In the genomic region with DNA sequence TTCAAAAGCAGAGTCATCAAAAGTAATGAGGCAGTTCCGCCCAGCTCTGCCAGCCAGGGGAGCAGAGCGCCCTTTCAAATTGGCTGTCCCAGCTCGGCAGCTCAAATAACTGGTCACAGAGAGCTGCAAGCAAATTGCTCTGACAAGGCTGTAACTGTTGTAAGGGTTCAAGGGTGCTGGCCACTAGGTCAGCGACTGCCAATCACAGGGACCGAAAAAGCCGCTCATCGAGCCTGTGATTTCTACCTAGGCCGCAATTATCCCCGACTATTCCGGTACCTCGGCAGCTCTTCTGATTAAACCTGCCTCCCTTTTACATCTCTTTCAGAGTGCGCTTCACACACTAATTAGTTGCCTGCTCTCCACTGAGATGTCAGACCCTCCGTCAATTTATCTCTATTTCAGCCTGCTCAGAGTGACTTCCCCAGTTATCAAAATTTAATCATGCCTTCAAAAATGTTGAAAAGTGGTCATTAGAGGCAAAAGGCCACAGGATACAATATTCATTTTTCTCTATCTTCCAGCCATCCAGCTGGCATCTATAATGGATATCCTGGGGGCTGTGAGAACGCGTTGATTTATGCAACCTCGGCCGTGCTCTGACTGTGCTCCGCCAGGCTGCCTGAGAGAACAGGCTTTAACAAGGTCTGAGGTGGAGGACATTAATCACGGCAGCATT, we compare ENCODE assay signal across 9 mouse cellular contexts.
DNase-seq lines count a peak whose midpoint lies in the region; ATAC-seq and TF ChIP-seq lines count a peak whose summit lies in the region.
"Had no signal": no experiment of that assay in that cellular context is flagged by ENCODE, and none has a peak within 500 bp of the region (broad histone marks: within the 10 kb centered on the region; RNA-seq: fewer than 3 reads in every experiment).

No protein-coding gene starts in this region.

- H3K9ac ChIP-seq in limb, embryonic 13.5 days: peak overlapping the region; percentile 39; the same call in 1 of the 2 replicates

- TF ChIP-seq POLR2A in testis, adult 2 months (IDR thresholded peaks at IDR 0.05; ENCODE audit: control insufficient read depth, low read depth, low read length): no peak

- no peaks in the 10 kb centered on the region for H3K36me3 ChIP-seq in testis, adult 2 months (ENCODE audit: control insufficient read depth, insufficient read depth, low read length)
- no peaks in the 10 kb centered on the region for H3K36me3 ChIP-seq in limb, embryonic 13.5 days
- H3K36me3 ChIP-seq: heart, embryonic 10.5 days had no signal

- WGBS in limb, embryonic 13.5 days: 12% methylated on average over 19 of the region's 19 CpGs

- H3K4me1 ChIP-seq in testis, adult 2 months (ENCODE audit: control insufficient read depth, insufficient read depth, low read length): peaks cover 2% of the 10 kb centered on the region; the same call in 1 of the 2 replicates
- H3K4me1 ChIP-seq in limb, embryonic 13.5 days: peaks cover 19% of the 10 kb centered on the region
- H3K4me1 ChIP-seq: heart, embryonic 10.5 days had no signal

- DNase-seq in adrenal gland, adult 2 months: peak; percentile 3
- no peak for DNase-seq in adrenal gland, postnatal 10 days
- no peak for DNase-seq in testis, postnatal 10 days (ENCODE audit: low spot score)
- DNase-seq in urinary bladder, adult 2 months (ENCODE audit: low spot score): no peak
- DNase-seq in cerebellum, postnatal 4 days (ENCODE audit: low spot score in 2 of 2): no peak
- DNase-seq in cerebellum, adult 8-10 months: no peak

- ATAC-seq in limb, embryonic 13.5 days (ENCODE audit: low FRiP score, low read depth): no peak; the same call in 1 of the 2 replicates

- no peaks in the 10 kb centered on the region for H3K9me3 ChIP-seq in limb, embryonic 13.5 days
- H3K9me3 ChIP-seq: heart, embryonic 10.5 days had no signal

- no peak for TF ChIP-seq CTCF in testis, adult 2 months (IDR thresholded peaks at IDR 0.05; ENCODE audit: control insufficient read depth, insufficient read depth, insufficient replicate concordance, low read depth, low read length)

- peak overlapping the region; percentile 30; the same call in 1 of the 2 replicates for H3K4me3 ChIP-seq in testis, adult 2 months (ENCODE audit: control insufficient read depth, low read depth, low read length)
- peak overlapping the region; percentile 26 for H3K4me3 ChIP-seq in limb, embryonic 13.5 days
- H3K4me3 ChIP-seq: heart, embryonic 10.5 days had no signal

- H3K4me2 ChIP-seq in limb, embryonic 13.5 days (replicated peaks): peak overlapping the region; percentile 59

- H3K27me3 ChIP-seq in testis, adult 2 months (ENCODE audit: control insufficient read depth, insufficient read depth, low read length): no peaks in the 10 kb centered on the region
- H3K27me3 ChIP-seq in limb, embryonic 13.5 days: peaks cover 25% of the 10 kb centered on the region

- no peak overlapping the region for H3K27ac ChIP-seq in testis, adult 2 months (ENCODE audit: control insufficient read depth, insufficient read depth, low read depth, low read length)
- no peak overlapping the region for H3K27ac ChIP-seq in limb, embryonic 13.5 days
- H3K27ac ChIP-seq: heart, embryonic 10.5 days had no signal
